Mouse (Mus musculus): ENCODE measurements around the gene Ankub1. TPM values are rescaled to one million over a fixed set of nuclear protein-coding genes. Genes with fewer than 3 reads are reported as not detected.

The Ankub1 gene
- total RNA-seq (2021), result not detected
- long read RNA-seq, experiment 1, result 0 reads
- long read RNA-seq, experiment 2, result 0 reads

- DNase-seq, result no peak
- intact Hi-C loops (cut with DNase I; ENCODE audit: low total_unique reads), result no loop called here
Measured at GRCm38 (mm10) chr3:57692719-57693118, at the start of gene Ankub1. Ankub1 (minus strand) TSS chr3:57692799.

GRCm38 (mm10) chr3:57739830-57740229, 47.2 kb upstream of the Ankub1 start:
- DNase-seq, result no peak
- intact Hi-C loops (cut with DNase I; ENCODE audit: low total_unique reads), result loop anchor here (5.0 kb wide), 1 partner anchor 403 kb away; no protein-coding TSS in a partner anchor

- intact Hi-C loops (cut with DNase I; ENCODE audit: low total_unique reads), result loop anchor here (5.0 kb wide), 1 partner anchor 399 kb away; no protein-coding TSS in a partner anchor
- DNase-seq, result no peak
Measured at GRCm38 (mm10) chr3:57736419-57737095, 44.0 kb upstream of the Ankub1 start.

- intact Hi-C loops (cut with DNase I; ENCODE audit: low total_unique reads), result loop anchor here (5.0 kb wide), 1 partner anchor 398 kb away; no protein-coding TSS in a partner anchor
Measured at GRCm38 (mm10) chr3:57735511-57736370, 43.1 kb upstream of the Ankub1 start, which contains the start of gene Rnf13. Rnf13 (plus strand) TSS chr3:57736062.

GRCm38 (mm10) chr3:57732206-57732915, 39.8 kb upstream of the Ankub1 start:
- intact Hi-C loops (cut with DNase I; ENCODE audit: low total_unique reads), result no loop called here
- no peak for DNase-seq

More at GRCm38 (mm10) chr3:57735511-57736370, 43.1 kb upstream of the Ankub1 start, which contains the start of gene Rnf13:
- peak; percentile 96 for DNase-seq

GRCm38 (mm10) chr3:57714151-57714550, 21.6 kb upstream of the Ankub1 start:
- no peak for DNase-seq
- intact Hi-C loops (cut with DNase I; ENCODE audit: low total_unique reads), result no loop called here

- intact Hi-C loops (cut with DNase I; ENCODE audit: low total_unique reads), result no loop called here
- DNase-seq, result no peak
Measured at GRCm38 (mm10) chr3:57696779-57697178, 4.2 kb upstream of the Ankub1 start.

- DNase-seq, result no peak
- intact Hi-C loops (cut with DNase I; ENCODE audit: low total_unique reads), result no loop called here
Measured at GRCm38 (mm10) chr3:57696249-57696648, 3.6 kb upstream of the Ankub1 start.

GRCm38 (mm10) chr3:57691772-57692171, 827 bp downstream of the Ankub1 start:
- intact Hi-C loops (cut with DNase I; ENCODE audit: low total_unique reads), result no loop called here
- no peak for DNase-seq

GRCm38 (mm10) chr3:57677786-57678185, 14.8 kb downstream of the Ankub1 start:
- intact Hi-C loops (cut with DNase I; ENCODE audit: low total_unique reads), result no loop called here
- peak; percentile 12 for DNase-seq

GRCm38 (mm10) chr3:57674075-57674474, 18.5 kb downstream of the Ankub1 start:
- DNase-seq, result no peak
- intact Hi-C loops (cut with DNase I; ENCODE audit: low total_unique reads), result no loop called here

- intact Hi-C loops (cut with DNase I; ENCODE audit: low total_unique reads), result no loop called here
- DNase-seq, result no peak
Measured at GRCm38 (mm10) chr3:57673586-57673985, 19.0 kb downstream of the Ankub1 start.

- DNase-seq, result peak; percentile 50
- intact Hi-C loops (cut with DNase I; ENCODE audit: low total_unique reads), result loop anchor here (5.0 kb wide), 1 partner anchor 150 kb away; no protein-coding TSS in a partner anchor
Measured at GRCm38 (mm10) chr3:57667054-57667723, 25.4 kb downstream of the Ankub1 start.

GRCm38 (mm10) chr3:57665880-57666279, 26.7 kb downstream of the Ankub1 start:
- no peak for DNase-seq
- intact Hi-C loops (cut with DNase I; ENCODE audit: low total_unique reads), result loop anchor here (5.0 kb wide), 1 partner anchor 151 kb away; no protein-coding TSS in a partner anchor

- intact Hi-C loops (cut with DNase I; ENCODE audit: low total_unique reads), result loop anchor here (5.0 kb wide), 2 partner anchors 153 to 463 kb away; no protein-coding TSS in a partner anchor
- no peak for DNase-seq
Measured at GRCm38 (mm10) chr3:57664682-57665081, 27.9 kb downstream of the Ankub1 start.

- DNase-seq, result no peak
- intact Hi-C loops (cut with DNase I; ENCODE audit: low total_unique reads), result loop anchor here (5.0 kb wide), 1 partner anchor 464 kb away; no protein-coding TSS in a partner anchor
Measured at GRCm38 (mm10) chr3:57663731-57664130, 28.9 kb downstream of the Ankub1 start.

GRCm38 (mm10) chr3:57658608-57659007, 34.0 kb downstream of the Ankub1 start:
- no peak for DNase-seq
- intact Hi-C loops (cut with DNase I; ENCODE audit: low total_unique reads), result no loop called here

- intact Hi-C loops (cut with DNase I; ENCODE audit: low total_unique reads), result no loop called here
- no peak for DNase-seq
Measured at GRCm38 (mm10) chr3:57653646-57654045, 39.0 kb downstream of the Ankub1 start.

- intact Hi-C loops (cut with DNase I; ENCODE audit: low total_unique reads), result no loop called here
- no peak for DNase-seq
Measured at GRCm38 (mm10) chr3:57652485-57652884, 40.1 kb downstream of the Ankub1 start.
